Mouse (Mus musculus) NIH3T3 (cell line): ENCODE data around the gene Zfp866.

Experiments used
- DNase-seq: peaks from one replicate; pipeline ENCODE4 v3.0.0-alpha.2; 2012; ENCODE audit warnings: low read depth

Zfp866 gene

DNA sequence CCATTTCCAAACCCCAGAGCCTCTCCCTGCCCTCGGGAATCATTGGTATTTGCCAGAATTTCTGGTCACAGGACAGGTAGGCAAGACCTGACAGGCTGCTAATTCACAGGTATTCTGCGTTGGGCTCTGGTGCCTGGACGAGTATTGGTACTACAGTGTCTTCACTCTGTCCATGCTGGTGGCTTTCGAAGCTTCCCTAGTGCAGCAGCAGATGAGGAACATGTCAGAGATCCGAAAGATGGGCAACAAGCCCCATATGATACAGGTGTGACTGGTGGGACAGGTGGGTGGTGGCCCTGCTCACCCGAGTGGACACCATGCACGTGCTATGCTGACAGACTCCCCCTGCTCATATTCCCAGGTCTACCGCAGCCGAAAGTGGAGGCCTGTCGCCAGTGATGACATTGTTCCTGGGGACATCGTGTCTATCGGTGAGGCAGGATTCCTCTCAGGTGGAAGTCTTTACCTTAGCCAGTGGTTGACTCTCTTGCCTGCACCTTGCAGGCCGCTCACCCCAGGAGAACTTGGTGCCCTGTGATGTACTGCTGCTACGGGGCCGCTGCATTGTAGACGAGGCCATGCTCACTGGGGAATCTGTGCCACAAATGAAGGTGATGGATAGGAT is 5.9 kb upstream of the Zfp866 start:
- DNase-seq = no peak

DNA sequence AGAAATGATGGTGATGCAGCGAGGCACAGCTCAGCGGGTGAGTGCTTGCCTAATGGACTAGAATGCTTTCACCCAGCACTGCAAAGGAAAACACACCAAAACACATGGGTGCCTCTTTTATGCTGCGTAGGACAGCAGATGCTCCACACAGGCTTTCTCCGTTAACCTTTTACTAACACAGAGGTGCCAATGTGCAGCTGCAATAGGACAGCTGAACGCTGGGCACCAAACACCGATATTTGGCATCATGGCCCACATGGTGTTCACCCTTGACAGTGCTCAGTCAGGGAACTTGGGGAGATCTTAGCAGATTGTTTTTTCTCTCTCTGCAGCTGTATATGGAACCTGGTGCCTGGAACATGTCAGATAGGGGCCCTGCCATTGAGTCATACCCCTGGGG is 3.9 kb upstream of the Zfp866 start:
- no peak for DNase-seq

DNA sequence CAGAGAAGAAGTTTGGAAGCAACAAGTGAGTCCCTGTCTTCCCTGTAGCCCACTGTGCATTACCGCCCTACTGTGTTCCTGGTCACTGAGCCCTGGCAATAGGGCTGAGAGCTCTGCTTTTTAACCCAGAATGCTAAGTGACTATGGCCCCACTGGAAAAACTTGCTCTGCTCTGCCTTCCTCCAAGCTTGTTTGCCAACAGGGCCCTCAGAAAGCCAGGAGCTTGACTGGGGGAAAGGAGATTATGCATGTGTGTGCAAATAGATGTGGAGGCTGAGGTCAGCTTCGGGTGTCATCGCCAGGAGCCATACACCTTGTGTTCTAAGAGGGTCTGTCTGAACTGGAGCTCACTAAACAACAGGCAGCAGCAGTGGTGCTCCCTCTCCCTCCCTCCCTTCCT is 3.1 kb upstream of the Zfp866 start:
- no peak for DNase-seq

DNA sequence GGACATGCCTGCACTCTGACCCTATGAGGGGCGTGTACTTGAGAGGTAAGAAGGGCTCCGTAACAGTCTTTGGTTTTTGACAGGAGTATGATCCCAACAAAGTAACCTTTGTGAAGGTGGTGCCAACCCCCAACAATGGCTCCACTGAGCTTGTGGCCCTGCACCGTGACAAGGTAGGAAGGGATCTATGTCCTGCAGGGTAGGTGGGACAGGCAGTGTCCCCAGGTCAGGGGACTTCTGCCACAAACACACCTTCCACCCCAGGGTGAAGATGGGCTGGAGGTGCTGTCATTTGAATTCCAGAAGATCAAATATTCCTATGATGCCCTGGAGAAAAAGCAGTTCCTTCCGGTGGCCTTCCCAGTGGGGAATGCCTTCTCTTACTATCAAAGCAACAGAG is 2.7 kb upstream of the Zfp866 start:
- DNase-seq = no peak

DNA sequence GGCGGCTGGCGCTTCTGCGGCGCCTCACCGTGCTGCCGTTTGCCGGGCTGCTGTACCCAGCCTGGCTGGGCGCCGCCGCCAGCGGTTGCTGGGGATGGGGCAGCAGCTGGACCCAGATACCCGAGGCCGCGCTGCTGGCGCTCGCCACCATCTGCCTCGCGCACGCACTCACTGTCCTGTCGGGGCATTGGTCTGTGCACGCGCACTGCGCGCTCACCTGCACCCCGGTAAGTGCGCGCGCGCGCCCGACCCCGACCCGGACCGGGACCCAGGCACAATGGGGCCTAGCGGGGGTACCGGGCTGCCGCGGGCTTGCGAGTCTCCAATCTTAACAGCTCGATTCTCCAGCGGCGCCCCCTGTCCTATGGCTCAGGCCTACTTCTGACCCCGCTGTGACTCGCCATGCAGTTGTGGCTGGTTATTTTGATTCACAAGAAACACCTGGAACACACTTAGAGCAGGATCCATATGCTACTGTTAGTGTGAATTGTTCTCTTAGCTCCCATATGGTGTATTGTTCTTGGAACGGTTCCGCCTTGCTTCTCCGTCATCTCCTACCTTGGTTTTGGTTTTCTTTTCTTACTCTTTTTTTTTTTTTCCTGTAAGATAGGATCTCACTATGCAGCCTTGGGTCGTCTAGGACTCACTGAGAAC is 564 bp upstream of the Zfp866 start:
- DNase-seq = peak; percentile 35

DNA sequence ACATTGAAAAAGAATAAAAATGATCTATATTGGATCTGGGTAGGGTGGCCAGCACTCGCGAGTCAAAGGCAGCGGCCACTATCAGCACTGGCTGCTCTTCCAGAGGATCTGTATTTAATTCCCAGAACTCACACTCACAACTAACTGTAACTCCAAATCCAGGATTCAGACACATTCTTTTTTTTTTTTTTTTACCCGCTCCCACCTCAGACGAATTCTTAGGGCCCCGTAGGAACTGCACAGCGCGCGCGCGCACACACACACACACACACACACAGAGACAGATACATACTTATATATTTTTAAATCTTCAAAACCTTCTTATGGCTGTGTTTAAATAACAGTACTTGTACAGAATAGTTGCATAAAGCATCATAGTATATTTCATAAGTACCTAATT is 614 bp downstream of the Zfp866 start:
- DNase-seq = peak; percentile 27

DNA sequence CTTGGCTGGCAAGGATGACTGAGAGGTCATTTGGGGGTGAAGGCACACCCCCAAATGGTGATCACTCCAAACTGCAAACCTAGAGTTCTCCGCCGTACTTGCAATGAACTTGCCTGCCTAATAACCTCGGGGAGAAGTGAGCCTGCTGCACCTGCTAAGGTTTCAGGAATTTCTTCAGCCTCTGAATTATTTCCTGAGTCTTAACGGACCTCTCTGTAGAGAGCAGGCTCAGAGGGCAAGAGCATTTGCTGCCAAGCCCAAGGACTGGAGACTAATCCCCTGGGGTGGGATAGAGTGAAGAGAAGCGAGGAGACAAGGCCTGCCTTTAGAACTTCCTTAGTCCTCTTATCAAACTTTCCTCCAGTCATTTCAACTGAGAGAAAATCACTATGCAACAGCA is 1.2 kb downstream of the Zfp866 start:
- no peak for DNase-seq

DNA sequence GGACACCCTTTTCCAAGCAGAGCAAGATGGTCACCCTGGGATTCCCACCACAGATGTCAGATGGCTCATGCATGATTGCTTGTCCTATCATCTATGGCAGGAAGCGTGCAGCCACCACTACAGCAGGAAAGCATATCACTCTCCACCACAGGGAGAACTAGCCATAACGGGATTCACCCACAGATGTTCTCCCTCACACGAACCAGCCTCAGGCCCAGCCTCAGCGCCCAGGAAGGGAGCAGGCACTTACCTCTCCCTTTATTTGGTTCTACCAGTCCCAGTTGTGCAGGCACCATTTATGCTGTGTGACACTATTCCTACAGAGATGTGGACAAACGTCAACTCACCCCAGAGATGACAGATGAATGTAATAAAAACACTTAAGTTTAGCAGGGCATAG is 1.9 kb downstream of the Zfp866 start:
- no peak for DNase-seq

DNA sequence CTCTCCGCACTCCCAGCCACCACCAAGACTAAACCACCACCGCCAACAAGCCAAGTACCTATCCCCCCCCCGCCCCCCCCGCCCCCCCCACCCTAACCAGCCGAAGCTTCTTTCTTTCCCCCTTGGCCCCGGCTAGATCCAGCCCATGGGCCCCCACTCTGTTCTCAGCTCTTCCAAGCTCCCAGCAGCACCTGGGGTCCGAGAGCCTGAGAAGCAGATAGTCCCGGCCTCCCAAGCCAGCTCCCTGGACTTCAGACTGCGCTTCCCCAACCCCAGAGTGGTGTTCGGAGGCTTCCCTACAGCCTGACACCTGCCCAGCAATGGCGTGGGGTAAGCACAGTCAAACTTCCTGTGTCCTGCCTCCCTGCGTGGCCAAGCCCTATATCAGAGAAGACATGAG is 13.9 kb downstream of the Zfp866 start:
- DNase-seq = no peak

DNA sequence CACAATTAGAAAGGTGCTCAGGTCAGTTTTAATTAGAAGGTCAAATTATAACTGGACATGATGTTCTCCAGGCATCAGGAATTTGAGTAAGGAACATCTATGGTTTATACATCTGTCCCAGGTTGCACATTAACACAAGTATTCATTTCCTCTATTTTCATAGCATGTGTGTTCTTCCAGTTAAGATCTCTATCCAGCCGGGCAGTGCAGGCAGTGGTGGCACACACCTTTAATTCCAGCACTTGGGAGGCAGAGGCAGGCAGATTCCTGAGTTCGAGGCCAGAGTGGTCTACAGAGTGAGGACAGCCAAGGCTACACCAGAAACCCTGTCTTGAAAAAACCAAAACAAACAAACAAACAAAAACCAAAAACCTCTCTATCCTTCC is 15.8 kb downstream of the Zfp866 start:
- no peak for DNase-seq

DNA sequence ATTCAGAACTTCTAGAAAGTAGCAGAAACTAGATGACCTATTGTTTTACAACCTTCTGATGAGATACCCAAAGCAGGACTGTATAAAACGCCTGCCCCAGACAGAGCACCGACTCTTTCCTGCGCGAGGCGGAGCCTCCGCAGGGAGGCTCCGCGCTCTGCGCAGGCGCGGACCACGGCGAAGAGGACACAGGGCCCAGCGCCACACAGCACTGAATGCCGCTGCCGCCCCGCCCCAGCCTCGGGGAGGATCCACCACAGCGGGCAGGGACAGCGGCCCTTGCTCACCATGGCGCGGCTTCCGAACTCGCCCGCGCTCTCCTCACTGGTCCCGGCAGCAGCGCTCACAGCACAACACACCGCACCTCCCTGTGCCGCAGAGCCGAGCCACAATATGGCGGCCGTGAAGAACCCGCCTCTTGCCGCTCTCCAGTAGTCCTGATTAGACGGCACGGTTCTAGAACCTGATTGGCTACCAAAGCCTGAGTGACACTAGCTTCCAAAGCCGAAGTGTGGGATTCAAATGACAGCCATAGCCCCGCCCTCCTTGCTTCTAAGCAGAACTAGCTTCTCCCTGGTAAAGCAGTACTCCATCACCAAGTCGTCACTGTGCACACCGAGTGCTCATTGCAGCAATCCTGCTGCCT is 16.4 kb downstream of the Zfp866 start, which contains the start of gene Gm20422:
TSS of gene Gm20422 (minus strand) at position 384 of the 646 bp plus-strand sequence.
- peak; percentile 97 for DNase-seq

DNA sequence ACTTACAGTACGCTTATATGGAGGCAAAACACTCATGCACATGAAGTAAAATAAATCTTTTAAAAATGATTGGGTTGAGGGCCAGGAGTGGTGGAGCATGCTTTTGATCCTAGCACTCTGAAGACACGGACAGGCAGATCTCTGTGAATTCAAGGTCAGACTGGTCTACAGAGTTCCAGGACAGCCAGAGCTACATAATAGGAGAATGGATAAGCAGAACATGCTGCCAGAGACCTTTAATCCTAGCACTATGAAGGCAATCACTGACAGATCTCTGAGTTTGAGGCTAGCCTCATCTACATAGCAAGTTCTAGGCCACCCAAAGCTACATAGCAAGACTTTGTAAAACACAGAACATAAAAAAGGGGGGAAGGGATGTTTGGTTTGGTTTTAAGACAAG is 18.9 kb downstream of the Zfp866 start:
- no peak for DNase-seq

DNA sequence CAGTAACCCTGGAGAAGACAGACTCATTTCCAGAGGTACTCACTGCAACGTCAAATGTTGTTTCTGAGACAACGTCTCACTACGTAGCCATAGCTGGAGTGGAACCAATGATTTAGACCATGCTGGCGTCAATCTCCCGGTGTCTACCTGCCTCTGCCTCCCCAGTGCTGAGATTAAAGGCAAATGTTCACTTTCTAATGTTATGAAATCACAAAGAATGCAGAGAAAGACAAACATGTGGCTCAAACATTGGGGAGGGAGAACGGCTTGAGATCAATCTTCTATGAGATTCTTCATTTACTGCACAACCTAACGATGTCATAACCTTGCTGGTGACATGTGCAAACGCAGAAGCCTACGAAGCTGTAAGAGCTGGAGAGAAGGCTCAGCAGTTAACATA is 19.8 kb downstream of the Zfp866 start:
- no peak for DNase-seq

DNA sequence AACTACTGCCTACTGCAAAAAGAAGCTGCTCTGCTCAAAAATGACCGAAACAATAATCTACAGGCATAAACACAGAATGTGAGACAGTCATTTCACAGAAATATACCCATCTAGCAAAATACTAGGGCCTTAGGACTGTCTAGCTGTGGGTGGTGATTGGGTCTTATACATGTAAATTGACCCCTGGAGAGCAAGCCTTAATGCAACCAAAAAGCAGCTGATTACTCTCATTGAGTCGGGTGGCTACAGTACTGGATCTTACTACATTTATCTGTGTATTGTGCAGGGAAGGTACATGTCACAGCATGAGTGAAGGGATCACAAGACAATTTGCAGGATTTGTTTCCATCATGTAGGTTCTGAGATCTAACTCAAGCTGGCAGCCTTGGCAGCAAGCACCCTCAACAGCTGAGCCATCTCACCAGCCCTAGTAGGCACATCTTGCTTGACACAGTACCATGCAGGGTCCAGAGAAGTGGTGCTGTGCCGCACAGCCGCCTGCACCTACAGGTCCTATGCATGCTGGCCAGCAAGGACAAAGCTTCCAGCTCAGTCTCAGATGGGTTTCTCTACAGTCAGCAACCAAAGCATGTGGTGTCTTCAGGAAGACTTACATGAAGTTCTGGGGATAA is 29.0 kb downstream of the Zfp866 start:
- no peak for DNase-seq

DNA sequence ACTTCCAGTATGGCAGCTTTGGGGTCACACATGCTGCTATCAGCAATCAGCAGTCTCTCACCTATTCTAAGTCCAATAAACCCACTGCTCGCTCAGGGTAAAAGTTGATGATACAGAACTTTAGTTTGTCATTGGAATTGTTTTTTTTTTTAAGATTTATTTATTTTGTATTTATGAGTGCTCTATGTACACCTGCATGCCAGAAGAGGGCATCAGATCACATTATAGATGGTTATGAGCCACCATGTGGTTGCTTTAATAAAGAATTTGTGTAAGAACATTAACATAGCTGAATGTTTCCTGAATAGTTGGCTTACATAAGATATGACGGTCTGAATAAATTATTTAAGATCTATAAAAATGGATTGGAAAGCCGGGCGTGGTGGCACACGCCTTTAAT is 32.7 kb downstream of the Zfp866 start:
- DNase-seq = no peak

DNA sequence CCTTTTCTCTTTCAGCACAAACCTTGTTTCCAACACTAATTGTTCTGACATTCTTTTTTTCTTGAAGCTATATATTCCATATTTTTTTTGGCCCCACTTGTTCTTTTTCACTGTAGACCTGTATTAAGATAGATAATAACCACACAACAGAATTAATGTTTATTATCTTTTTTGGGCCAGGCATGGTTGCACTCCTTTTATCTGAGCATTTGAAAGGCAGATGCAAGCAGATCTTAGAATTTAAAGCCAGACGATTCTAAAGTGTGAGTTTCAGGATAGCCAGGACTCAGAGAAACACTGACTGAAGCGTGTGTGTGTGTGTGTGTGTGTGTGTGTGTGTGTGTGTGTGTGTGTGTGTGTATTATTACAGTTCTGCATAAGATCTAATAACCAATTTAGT is 38.5 kb downstream of the Zfp866 start:
- DNase-seq = no peak

DNA sequence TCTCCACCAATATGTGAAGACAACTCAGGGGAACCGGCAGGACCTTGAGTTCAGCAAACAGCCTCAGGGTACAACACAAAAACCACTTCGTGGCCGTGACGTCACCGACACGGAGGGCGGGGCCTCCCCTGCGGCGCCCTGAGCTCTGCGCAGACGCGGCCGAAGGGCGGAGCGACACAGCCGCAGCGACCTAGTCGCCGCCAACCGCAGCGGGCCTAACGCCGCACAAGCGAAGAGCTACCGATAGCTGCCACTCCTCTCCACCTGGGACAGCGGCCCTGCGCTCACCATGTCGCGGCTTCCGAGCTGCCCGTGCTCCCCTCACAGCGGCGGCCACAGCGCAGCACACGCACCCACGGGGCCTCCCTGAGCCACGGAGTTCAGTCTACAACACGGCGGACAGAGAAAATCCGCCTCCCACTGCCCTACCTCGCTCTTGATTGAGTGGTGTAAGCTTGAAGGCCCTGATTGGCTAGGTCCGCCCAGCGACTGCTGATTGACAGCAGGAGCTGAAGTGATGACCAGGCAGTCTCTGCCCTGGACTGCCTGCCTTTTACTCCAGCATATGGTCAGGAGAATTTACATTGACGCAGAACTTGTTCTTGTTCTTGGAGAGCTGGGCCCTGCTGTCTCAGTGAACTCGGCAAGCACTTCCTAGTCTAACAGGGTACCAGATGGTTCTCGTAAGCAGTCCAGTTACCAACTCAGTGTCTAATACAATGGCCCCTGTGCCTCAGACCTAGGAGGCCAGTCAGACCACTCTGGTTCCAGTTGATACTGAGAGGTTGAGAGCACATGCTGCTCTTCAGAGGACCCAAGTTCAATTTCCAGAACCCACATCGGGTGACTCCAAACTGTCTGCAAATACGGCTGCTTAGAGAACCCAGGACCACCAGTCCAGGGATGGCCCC is 41.2 kb downstream of the Zfp866 start, which contains the start of gene Zfp963:
TSS of gene Zfp963 (minus strand) at position 427 of the 911 bp plus-strand sequence.
- peak; percentile 98 for DNase-seq

DNA sequence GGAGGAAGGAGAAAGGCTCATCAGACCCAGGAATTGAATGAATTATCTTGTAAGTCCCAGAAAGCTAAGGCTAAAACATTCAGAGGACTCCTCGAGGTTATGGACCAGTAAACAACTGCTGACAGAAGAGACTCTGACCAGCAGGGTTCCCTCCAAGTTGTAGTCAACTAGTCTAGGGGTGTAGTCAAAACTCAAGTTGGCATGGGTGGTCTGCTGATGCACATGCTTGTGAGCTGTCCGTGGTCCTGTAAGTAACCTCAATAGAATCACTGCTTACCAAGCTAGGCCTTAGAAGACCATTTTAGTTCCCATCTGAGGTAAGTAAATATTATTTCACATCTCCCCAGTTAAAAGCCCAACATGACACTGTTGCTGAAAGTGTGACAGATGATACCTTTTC is 49.7 kb downstream of the Zfp866 start:
- DNase-seq = peak; percentile 16

DNA sequence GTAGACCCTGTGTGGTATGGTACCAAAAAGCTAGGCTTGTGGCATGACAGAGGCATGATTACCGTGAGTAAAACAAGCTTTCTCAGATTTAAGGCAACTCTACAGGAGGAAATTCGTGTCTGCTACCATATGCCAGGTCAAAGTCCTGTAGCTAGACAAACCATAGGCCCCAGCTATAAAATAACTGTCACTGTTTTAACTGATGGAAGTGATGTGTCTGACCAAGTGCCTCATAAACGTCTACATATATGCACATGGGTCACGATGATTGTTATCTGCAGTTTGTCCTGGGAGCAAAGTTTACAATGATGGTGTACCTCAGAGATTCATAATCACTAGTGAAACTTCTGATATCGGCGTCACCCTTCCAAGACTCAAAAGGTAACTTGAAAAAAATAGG is 50.2 kb downstream of the Zfp866 start:
- DNase-seq = no peak

DNA sequence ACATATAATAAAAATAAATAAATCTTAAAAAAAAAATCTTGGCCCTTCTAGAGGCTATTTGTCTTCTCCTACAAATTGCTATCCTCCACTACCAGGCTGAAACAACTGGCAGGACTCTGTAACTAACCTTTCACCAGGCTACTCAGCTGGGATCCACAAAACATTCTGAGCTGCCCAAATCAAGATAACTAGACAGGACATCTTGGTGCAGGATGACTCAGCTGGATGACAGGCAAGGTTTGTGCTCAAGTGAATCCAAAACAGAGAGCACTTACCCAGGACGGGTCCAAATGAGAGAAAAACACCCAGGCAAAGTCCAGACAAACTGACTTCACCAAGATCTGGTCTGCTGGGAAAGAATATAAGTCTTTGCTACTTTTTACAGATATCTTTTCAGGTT is 55.5 kb downstream of the Zfp866 start:
- no peak for DNase-seq

DNA sequence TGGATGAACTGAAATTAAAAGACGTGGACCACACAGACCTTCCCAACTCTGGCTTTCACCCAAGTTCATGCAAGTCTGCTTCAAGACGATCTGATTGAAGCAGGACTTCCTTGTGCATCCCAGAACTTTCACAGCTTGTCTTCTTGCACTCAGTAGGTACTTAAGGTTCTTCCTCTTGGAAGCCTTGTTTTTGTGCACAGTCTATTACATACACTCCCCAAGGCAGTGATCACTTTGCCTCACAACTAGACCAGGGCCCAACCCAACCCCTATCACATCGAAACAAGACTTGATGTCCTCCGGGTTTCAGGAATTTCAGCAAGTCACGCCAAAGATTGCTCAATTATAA is 73.8 kb downstream of the Zfp866 start:
- no peak for DNase-seq
